Mouse (Mus musculus) liver, embryonic 14.5 days (tissue): Measurements from ENCODE around the gene Fads3.

Source experiments
- CTCF ChIP-seq: IDR thresholded peaks from 2 replicates; pipeline ENCODE4 v1.5.1; 2016; ENCODE audit warnings: antibody characterized with exemption, low read depth, control low read depth
- EP300 ChIP-seq: IDR thresholded peaks from 2 replicates; pipeline ENCODE4 v1.6.1; 2016; ENCODE audit warnings: antibody characterized with exemption, low read depth

- no peak for TF ChIP-seq CTCF
- TF ChIP-seq EP300, result no peak
Measured at GRCm38 (mm10) chr19:10034356-10034755, 7.0 kb upstream of the Fads3 start.
